Mouse (Mus musculus) G1E (cell line): ENCODE measurements around the gene Hoxc10. TPM values are rescaled to one million over a fixed set of nuclear protein-coding genes. Genes with fewer than 3 reads are reported as not detected.

Source experiments
- ATAC-seq: 2 replicates; pipeline ENCODE4 v1.8.0; 2016; ENCODE audit warnings: mild to moderate bottlenecking; ENCODE audit not compliant: insufficient number of reproducible peaks, poor library complexity, low FRiP score, severe bottlenecking; ENCODE audit errors: extremely low read depth
- DNase-seq: peaks from one replicate; pipeline ENCODE4 v3.0.0; 2012; ENCODE audit warnings: low spot score
- H3K27me3 ChIP-seq: 2 replicates; pipeline ENCODE4 v1.6.1; 2012; ENCODE audit warnings: mild to moderate bottlenecking, low read length, inconsistent platforms; ENCODE audit not compliant: insufficient read depth
- H3K36me3 ChIP-seq: replicated peaks from 2 replicates; pipeline ENCODE3; 2012; ENCODE audit warnings: mild to moderate bottlenecking, inconsistent platforms
- H3K4me1 ChIP-seq: 2 replicates; pipeline ENCODE4 v1.6.1; 2012; ENCODE audit warnings: low read depth, low read length, inconsistent platforms, mixed read lengths; ENCODE audit not compliant: insufficient read depth
- H3K4me3 ChIP-seq: 2 replicates; pipeline ENCODE4 v1.5.1; 2012; ENCODE audit warnings: low read depth, mild to moderate bottlenecking, inconsistent platforms, low read length, moderate library complexity, mixed read lengths
- H3K9me3 ChIP-seq: replicated peaks from 2 replicates; pipeline ENCODE4 v1.6.1; 2012; ENCODE audit warnings: inconsistent platforms
- CTCF ChIP-seq: IDR thresholded peaks from 2 replicates; pipeline ENCODE4 v1.5.1; 2012; ENCODE audit warnings: low read depth, low read length, inconsistent platforms, mixed read lengths
- GATA1 ChIP-seq: IDR thresholded peaks from 2 replicates; pipeline ENCODE4 v1.6.1; 2012; ENCODE audit warnings: borderline replicate concordance, low read length, inconsistent platforms, mixed read lengths
- GATA2 ChIP-seq: IDR thresholded peaks from 2 replicates; pipeline ENCODE4 v1.6.1; 2012; ENCODE audit warnings: low read depth, low read length, inconsistent platforms, borderline replicate concordance
- POLR2AphosphoS5 ChIP-seq: IDR thresholded peaks from 2 replicates; pipeline ENCODE4 v1.6.1; 2012; ENCODE audit warnings: low read depth, low read length, inconsistent platforms; ENCODE audit not compliant: insufficient replicate concordance
- TAL1 ChIP-seq: conservative IDR thresholded peaks from 2 replicates; pipeline ENCODE4 v1.6.1; 2012; ENCODE audit warnings: low read depth, low read length, inconsistent platforms, mixed read lengths
- polyA plus RNA-seq: library from polyadenylated mRNA; stranded (reverse); fragments of >175 nt; gene quantifications from 2 replicates; pipeline ENCODE4 v1.2.3, GENCODE M21; 2012
- total RNA-seq, 2 experiments: library from RNA; stranded (forward) in 1 of 2; stranded (reverse) in 1 of 2; fragments of 200-1000 nt in 1 of 2; fragments of >200 nt in 1 of 2; fragmentation: Nextera tagmentation in 1 of 2; gene quantifications; 2 replicates each; pipeline ENCODE4 v1.2.3; 2014 to 2017

Gene Hoxc10
- total and polyA plus RNA-seq, 3 experiments: 0.16 to 0.60 (median 0.16) TPM

DNA sequence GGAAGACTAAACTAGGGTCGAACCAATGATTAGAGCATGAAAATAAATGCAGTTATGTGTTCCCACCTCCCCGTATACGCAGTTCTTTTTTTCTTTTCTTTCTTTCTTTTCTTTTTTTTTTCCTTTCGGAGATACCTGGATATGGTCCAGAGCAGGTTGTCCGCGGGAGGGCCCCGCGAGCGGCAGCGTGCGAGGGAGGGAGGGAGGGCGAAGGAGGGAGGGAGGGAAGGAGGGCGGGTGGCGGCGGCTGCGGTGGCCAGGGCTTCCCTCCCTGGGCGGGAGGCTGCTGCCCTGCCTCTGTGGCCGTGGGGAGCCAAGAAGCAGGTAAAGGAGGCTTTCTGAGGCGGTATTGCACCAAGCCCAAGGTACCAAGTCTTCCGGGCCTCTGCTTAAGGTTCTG lies 9.6 kb downstream of the Hoxc10 start, which contains the start of gene Hoxc9:
TSS of gene Hoxc9 (plus strand) at position 269 of the 400 bp plus-strand sequence.
- no peak for TF ChIP-seq POLR2AphosphoS5
- TF ChIP-seq GATA1: no peak
- TF ChIP-seq CTCF: no peak
- TF ChIP-seq GATA2: no peak
- TF ChIP-seq TAL1: no peak
- Histone ChIP-seq H3K9me3 (no peaks in the 10 kb centered on the region), H3K27me3 (peaks cover 49% of the 10 kb centered on the region), H3K36me3 (no peaks in the 10 kb centered on the region), H3K4me1 (peaks cover 69% of the 10 kb centered on the region), H3K4me3 (peak within 1 kb of the TSS; percentile 73)
- ATAC-seq: no peak
- peak; percentile 47 for DNase-seq

DNA sequence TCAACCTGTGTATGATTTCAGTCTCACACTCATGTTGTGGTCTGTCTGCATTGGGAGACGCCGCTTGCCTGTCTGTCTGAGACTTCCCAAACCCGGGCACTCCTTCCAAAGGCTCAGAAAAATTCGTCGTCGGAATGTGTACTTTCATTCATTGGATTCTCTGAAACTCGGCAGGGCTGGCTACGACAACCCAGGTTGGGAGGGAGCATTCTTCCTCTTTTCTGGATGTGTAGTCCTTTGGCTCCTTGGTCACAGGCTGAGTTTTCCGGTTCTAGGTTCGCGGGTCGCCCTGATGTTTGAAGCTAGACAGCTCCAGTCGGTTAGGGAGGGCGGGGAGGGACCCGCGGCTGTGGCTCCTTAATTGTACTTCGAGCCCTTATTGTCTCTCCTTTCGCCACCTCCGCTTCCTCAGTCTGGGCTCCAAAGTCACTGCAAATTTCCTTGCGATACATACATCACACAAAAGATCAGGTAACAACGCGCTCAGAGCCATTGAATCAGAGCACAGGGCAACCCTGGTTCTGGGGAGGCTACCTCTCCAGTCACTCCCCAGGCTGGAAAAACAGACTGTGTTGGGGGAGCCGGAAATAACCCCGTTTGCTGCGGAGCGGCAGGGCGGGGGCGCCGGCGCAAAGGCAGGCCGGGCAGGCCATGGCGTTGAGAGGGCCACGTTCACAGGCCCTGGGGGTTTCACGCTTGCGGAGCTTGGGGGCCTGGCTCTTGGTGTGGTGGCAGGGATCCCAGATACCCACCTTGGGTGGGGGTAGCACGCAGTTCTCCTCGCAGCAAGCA lies 10.2 kb downstream of the Hoxc10 start:
- peaks cover 45% of the 10 kb centered on the region for H3K27me3 ChIP-seq
- DNase-seq (peak; percentile 73), ATAC-seq (no peak)
- peak overlapping the region; percentile 73 for H3K4me3 ChIP-seq
- H3K36me3 ChIP-seq: no peaks in the 10 kb centered on the region
- H3K9me3 ChIP-seq: no peaks in the 10 kb centered on the region
- no peak for TF ChIP-seq CTCF
- TF ChIP-seq GATA1: no peak
- TF ChIP-seq POLR2AphosphoS5: no peak
- peaks cover 71% of the 10 kb centered on the region for H3K4me1 ChIP-seq

DNA sequence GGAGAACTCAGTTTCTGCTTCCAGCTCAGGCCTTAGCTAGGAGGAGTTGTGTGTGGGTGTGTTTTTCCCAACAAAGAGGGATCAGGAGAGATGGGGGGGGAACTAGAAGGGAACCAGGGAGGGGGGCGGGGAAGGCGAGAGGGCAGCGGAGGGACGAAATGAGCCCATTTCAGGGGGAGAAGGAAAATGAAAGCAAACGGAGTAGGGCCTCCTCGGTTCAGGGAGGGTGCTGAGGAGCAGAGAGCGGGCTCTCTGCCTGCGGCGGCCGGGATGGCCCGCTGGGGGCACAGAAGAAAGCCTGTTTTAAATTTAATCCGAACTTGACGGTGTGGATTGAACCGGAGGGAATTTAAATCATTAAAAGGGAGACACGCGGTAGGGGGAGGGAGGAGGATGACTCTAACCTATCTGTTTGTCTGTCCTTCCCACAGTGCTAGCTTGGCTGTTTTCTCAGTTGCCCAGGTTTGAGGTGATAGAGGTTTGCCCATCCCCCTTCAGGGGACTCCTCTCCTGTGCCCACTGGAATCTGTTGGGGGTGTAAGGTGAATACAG lies 10.9 kb downstream of the Hoxc10 start:
- Histone ChIP-seq H3K27me3 (peaks cover 44% of the 10 kb centered on the region), H3K4me3 (peak overlapping the region; percentile 73), H3K4me1 (peaks cover 72% of the 10 kb centered on the region), H3K36me3 (no peaks in the 10 kb centered on the region), H3K9me3 (no peaks in the 10 kb centered on the region)
- ATAC-seq (no peak), DNase-seq (peak; percentile 55)
- TF ChIP-seq CTCF (no peak), TAL1 (no peak), GATA2 (no peak), GATA1 (no peak), POLR2AphosphoS5 (no peak)

DNA sequence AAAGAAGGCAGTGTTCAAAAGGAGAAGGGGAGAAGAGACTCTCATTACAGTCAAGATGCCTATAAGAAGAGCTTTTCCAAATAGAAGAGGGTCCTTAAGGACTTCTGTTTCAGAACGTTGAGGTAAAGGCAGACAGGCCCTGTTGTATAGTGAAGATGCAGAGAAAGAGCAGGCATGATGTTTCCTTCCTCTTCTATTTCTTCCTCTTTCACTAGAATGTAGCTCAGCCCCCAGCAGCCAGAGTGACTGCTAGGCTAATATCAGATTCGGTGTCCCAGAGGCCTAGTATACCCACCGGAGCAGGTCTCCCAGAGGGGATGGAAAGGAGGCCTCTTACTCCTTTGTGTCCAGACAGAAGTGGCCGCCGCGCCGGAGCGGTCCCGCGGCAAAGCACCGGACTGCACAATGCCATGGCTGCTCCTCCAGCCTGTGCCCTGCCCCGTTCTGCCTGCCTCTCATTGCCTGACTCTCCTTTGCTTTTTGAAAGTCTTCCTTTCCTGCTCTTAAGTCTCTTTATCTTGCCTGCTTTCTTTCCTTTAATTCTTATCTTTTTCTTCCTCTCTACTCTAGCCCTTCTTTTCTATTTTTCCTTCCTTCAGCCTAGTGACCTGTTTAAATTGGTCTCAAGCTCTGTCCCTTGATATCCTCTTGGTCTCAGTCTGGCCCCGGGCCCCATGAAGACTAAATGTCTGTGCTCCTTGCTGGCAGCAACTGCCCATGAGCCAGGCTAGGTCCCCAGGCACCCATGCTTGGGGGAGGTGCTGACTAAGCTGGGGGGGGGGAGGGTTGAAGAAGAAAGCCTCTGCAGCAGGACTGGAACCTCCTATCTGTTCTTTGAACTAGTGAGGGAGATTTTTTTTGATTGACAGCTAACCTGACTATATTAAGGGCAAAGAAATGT lies 12.3 kb downstream of the Hoxc10 start:
- Histone ChIP-seq H3K27me3 (peaks cover 42% of the 10 kb centered on the region), H3K4me3 (peak overlapping the region; percentile 67; the same call in 1 of the 2 replicates), H3K36me3 (peaks cover 2% of the 10 kb centered on the region), H3K9me3 (no peaks in the 10 kb centered on the region), H3K4me1 (peaks cover 76% of the 10 kb centered on the region)
- ATAC-seq (no peak), DNase-seq (no peak)
- TF ChIP-seq POLR2AphosphoS5 (no peak), GATA1 (no peak), GATA2 (no peak), CTCF (no peak), TAL1 (no peak)

DNA sequence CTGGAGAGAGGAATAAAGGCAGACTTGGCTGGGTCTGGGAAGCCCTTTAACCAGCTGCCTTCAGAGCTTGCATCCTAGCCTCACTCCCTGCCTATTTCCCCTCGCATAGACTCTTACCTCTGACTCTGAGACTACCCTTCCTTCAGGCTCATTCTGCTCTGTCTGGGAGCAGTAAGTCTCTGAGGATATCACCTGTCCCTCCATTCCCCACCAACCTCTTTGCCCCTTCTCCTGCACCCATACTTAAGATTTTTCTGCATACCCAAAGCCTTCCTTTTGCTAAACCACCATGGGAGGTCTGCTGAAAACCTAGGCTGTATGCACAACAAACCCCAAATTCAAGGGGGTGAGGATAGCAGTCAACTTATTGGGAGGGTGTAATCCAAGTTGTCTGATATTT lies 13.3 kb downstream of the Hoxc10 start:
- Histone ChIP-seq H3K4me3 (no peak overlapping the region), H3K4me1 (peaks cover 81% of the 10 kb centered on the region), H3K36me3 (peaks cover 6% of the 10 kb centered on the region), H3K27me3 (peaks cover 43% of the 10 kb centered on the region), H3K9me3 (no peaks in the 10 kb centered on the region)
- no peak for TF ChIP-seq CTCF
- TF ChIP-seq POLR2AphosphoS5: no peak
- TF ChIP-seq TAL1: no peak
- no peak for TF ChIP-seq GATA1
- TF ChIP-seq GATA2: no peak
- ATAC-seq: no peak
- DNase-seq: no peak
